Mouse (Mus musculus): ENCODE results near the gene Flii.
A peak's percentile ranks its signal among the peaks of the same experiment; 100 is the strongest.

The Flii gene

DNA sequence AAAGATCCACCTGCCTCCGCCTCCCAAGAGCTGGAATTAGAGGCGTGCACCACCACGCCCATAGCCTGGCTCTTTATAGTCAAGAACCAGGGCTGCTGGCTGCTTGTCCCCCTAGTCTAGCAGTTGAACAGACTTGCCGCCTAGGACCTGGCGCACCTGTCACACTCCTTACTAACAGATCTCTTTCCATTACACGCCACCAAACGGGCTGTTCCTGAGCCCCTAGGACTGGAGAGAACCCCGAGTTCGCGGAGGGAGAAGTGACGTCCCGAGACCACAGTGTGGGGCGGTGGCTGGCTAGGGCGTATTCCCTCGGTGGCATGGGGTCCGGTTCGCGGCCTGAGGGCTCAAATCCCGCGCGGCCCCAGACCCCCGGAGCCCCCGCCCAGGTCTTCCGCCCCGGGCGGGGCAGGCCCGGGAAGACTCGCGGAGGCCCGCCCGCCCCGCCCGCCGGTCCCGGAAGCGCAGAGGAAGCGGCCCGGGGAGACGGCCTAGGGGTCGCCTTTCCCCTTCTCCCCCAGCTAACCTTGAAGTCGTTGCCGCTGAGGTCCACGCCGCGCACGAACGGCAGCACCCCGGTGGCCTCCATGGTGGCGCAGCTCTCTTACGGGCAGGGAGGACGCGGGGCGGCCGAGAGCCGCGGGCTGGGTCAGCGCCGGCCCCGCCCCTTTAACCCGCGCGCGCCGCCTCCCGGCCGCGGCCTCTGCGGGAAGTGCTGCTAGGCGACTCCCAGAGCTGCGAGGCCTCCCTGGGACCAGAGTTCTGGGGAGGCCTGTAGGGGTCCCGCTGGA, at the start of gene Flii:
Gene Flii (minus strand): TSS at position 663 of the 791 bp plus-strand sequence.
- DNase-seq = peak; percentile 81 to 90

DNA sequence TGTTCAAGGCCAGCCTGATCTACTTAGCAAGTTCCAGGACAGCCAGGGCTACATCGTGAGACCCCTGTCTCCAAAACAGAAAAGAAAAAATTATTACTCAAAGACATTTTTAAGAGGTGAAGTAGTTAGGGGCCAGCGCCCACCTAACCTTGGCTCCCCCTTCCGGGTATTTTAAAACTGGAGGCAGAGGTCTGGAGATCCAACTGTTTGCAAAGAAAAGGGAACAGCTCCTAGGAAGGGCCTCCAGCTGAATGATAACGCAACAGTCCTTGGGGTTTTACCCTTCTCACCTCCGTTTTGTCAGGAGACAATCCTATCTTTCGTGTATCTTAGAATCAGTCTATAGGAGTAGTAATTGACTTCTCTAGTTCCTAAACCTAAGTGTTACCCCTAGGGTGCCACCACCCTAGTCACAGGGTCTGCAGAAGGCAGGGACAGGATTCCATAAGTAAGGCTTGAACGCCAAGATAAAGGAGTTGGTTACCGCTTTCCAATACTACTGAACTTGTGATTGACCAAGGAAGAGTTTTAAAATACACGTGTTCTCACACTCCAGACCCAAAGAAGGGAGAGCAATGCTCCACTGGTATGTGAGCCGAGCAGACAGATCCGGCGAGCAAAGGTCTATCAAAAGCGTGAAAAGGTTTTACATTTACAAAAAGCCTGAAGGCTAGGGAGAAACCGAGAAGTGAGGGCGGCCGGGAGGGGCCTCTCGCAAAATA, 49.2 kb upstream of the Flii start:
- no peak for DNase-seq

- DNase-seq = no peak
These were observed 48.5 kb upstream of the Flii start for GRCm38 (mm10) chr11:60775578-60775977.

DNA sequence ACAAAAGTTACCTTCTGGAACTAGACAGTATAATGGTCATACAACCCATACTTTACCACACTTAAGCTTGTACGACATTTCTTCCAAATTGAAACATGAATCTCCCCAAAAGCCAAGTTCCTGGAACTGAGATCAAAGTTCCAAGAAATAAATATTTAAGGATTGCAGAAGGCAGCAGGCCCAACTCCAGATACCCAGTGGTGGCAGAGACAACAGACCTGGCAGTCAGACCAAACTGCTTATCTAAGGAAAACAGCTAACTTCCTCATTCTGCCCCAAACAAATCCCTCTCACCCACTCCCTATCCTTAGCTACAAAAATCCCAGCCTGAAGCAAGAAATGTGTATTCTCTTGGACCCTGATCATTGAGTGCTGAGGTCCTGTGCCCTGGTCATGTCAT, 47.8 kb upstream of the Flii start:
- DNase-seq = no peak

- DNase-seq = no peak
These were observed 47.2 kb upstream of the Flii start for GRCm38 (mm10) chr11:60774158-60774689.

DNA sequence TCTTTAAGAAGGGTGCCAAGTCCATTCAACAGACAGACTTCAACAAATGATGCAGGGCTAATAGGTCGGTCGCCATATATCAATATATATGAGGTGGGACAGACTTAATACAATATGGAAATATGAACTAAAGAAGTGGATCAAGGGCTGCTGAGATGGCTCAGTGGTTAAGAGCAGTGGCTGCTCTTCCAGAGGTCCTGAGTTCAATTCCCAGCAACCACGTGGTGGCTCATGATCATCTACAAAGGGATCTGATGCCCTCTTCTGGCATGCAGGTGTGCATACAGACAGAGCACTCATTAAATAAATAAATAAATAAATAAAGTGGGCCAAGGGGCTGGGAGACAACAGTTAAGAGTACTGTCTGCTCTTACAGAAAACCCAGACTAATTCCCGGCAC, 45.1 kb upstream of the Flii start:
- no peak for DNase-seq

DNA sequence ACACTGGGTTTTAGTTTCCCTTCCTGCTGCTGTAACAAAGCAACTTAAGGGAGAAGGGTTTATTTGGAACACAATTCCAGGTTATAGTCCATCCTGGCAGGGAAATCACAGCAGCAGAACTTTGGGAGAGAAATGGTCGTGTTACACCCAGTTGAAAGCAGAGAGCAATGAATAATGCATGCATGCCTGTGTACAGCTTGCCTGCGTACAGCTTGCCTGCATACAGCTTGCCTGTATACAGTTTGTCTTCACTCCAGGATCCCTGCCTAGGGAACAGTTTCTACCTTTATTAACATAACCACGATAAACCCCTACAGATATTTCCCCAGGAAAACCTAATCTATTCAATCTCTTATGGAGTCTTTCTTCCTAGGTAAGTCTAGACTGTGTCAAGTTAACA, 43.7 kb upstream of the Flii start:
- DNase-seq = no peak

DNA sequence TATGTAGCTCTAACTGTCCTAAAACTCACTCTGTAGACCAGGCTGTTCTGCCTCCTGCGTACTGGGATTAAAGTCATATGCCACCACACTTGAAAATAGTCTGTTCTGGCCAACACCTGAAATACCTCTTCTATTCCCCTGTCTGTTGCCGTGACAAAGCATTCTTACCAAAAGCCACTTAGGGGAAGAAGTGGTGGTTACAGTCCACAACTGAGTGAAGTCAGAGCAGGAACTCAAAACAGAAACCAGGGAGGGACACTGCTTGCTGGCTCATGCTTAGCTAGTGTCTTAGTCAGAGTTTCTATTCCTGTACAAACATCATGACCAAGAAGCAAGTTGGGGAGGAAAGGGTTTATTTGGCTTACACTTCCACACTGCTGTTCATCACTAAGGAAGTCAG, 42.3 kb upstream of the Flii start:
- DNase-seq = no peak

GRCm38 (mm10) chr11:60766969-60767368, 39.9 kb upstream of the Flii start:
- DNase-seq = no peak

DNA sequence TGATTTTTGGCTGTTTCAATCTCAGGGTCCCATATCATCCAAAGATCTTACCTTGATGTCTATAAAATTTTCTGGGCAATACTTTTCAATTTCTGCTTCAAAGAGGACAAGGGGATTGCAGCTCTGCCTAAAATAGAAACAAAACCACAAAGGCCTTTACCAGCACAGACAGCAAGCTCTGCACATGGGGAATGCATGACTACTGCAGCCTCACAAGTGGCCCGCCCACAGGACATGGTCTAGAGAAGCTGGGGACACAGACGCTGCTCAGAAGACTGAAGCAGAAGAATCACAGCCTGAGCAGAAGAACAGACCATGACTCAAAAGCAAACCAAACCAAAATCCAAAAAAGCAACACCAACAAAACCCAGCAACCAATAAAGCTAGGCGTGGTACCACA, 34.6 kb upstream of the Flii start:
- DNase-seq = no peak

GRCm38 (mm10) chr11:60755570-60755969, 28.5 kb upstream of the Flii start:
- no peak for DNase-seq

DNA sequence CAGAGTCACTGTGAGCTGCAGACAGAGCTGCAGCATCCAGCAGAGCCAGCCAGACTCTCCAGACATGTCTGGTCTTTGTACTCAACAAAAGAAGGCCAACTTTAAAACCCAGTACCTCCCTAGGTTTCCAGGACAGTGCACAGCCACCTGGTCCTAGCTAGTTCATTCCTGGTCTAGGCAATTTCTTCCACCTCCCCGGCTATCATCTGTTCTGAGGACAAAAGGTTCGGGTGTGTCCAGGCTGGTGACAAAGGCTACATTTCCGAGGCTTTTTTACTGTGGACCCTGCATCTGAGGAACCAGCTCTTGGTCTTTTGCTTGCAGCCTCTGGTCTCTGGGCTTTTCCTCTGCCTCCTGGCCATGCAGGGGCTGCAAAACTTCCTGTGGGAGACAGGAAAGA, 13.3 kb upstream of the Flii start:
- DNase-seq = no peak

- DNase-seq = no peak
These were observed 10.4 kb upstream of the Flii start for GRCm38 (mm10) chr11:60737450-60737849.

- no peak for DNase-seq
These were observed 9.4 kb upstream of the Flii start for GRCm38 (mm10) chr11:60736491-60736890.

GRCm38 (mm10) chr11:60735191-60735590, 8.1 kb upstream of the Flii start:
- DNase-seq = no peak

- DNase-seq = no peak
These were observed 7.1 kb upstream of the Flii start for GRCm38 (mm10) chr11:60734206-60734605.

GRCm38 (mm10) chr11:60731251-60731650, 4.2 kb upstream of the Flii start:
- DNase-seq = no peak

GRCm38 (mm10) chr11:60730169-60730568, 3.1 kb upstream of the Flii start:
- DNase-seq = no peak

DNA sequence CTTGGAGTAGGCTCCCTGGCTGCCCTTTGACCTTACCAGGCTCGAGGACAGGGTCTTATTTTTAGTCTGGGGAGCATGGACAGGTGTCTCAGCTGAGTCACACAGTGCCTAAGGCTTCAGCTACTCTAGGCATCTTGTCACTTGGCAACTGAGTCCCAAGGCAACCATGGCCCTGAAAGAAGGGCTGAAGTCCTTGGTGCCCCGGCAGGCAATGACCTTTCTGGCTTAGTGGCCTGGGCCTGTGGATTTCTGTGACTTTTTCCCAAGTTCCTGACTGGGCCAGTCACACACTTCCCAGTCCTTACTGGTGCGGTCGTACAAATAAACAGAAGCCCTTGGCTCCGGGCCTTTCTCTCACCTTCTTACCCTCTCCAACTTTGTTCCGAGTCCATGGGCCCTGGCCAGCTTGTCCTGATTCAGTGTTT, 2.2 kb upstream of the Flii start:
- DNase-seq = no peak

- peak; percentile 94 to 97 for DNase-seq
These were observed 1.2 kb upstream of the Flii start, which contains the start of gene Mief2 for GRCm38 (mm10) chr11:60728260-60728761. Gene Mief2 (plus strand): TSS chr11:60728398.

DNA sequence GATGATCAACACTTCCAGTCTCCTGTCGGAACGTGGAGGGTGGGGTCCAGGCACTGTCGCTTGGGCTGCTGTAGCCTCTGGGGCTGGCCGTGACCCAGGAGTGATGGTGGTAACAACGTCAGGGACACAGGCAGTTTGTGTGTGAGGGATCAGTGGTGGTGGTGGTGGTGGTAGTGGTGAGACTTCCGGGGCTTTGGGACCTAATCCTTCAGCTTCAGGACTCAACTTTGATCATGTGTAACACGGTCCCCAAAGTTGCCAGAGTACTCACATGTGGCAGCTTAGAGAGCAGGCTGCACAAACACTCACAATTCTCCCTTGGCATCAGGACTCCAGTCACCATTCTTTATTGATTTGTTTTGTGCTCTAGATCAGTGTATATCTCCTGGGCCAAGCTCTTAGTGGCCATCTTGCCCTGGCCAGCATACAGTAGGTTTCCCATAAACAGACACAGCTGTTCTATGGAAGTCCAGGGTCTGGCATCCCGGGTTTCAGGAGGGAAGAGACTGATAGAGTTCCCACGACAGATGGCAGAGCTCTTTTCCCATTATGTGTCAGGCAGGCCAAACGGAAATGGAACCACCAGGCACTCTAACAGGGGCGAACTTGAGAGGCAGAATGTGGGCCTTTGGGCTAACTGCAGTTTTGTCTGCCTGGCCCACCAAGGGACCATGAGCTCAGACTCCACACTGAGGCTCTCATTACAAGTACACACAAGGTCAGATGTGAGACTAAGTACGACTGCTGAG, 503 bp upstream of the Flii start:
- DNase-seq = peak in 1 of 2 experiments; percentile 23

DNA sequence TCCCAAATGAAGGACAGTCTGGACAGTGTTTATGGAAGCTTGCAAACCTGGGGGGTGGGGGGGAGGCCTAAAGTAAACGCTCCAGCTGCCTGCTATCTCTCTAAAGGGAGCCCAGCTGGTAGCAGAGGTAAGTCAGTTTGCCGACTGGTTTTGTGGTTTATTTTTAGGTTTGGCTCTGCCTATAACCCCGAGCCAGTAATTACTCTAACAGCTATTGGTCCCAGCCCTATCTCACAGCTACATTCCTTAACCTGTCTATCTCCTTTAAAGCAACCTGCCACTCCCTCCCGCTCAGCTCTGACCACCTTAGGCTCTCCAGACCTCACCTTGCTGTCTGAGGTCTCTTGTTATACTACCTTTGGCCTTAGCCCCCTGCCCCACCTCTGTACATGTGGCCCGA, 7.8 kb downstream of the Flii start:
- DNase-seq = no peak

DNA sequence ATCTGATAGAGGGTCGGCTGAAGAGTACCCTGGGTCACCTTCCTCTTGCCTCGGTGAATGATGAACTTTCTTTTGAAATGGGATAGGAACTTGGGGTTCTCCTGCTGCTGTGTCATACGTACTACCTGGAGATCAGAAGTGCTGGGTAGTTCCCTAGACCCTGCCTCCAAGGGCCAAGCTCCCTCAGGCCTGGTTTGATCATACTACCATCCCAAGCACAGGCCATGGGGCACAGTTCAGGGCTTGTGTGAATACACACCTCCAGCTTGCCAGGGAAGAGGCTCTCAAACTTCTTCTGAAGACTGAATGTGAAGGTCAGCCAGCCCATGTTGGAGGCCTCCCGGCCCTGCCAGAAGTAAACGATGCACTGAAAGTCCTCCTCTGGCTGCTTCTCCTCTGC, 11.2 kb downstream of the Flii start:
- no peak for DNase-seq
